Mouse (Mus musculus) kidney, adult 2 months (tissue): ENCODE data around the gene Tsr3.

Source experiments
- CTCF ChIP-seq: fragments of 200-500 bp; conservative IDR thresholded peaks from 2 replicates; pipeline ENCODE4 v1.5.1; 2011; ENCODE audit warnings: low read depth, mild to moderate bottlenecking, control low read depth, low read length, moderate library complexity, mixed read lengths; ENCODE audit not compliant: insufficient read depth, insufficient read length
- POLR2A ChIP-seq: fragments of 200-500 bp; IDR thresholded peaks from one replicate; pipeline ENCODE4 v1.6.1; 2011; ENCODE audit warnings: low read depth, low read length, control low read depth

DNA sequence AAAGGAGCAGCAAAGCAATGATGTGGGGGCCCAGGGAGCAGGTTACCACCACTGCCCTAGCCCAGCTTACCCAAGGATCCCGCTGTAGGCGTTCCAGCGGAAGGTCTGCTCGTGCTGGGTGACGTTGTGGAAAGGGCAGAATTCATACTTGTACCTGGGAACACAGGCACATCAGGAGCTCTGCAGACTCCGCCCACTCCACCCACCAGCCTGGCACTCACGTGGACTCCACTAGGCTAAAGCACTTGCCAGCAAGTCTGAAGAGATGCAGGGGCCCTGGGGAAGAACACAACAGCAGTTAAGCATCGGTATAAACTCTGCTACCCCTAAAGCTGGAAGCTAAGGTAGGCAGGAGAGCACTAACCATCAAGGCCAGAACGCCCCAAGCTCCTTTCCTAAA, 4.3 kb upstream of the Tsr3 start:
- TF ChIP-seq POLR2A (no peak), CTCF (no peak)
